Mouse (Mus musculus) thymus, adult 2 months (tissue): ENCODE data around the gene Spsb2. TPM values are rescaled to one million over a fixed set of nuclear protein-coding genes. Genes with fewer than 3 reads are reported as not detected.
A peak's percentile ranks its signal among the peaks of the same experiment; 100 is the strongest.

Experiments used
- DNase-seq: peaks from one replicate; pipeline ENCODE4 v3.0.0; 2021
- H3K27ac ChIP-seq: fragments of 200-500 bp; 2 replicates; pipeline ENCODE4 v1.5.1; 2012; ENCODE audit warnings: low read length, control low read depth; ENCODE audit not compliant: control insufficient read depth, insufficient read depth
- H3K27me3 ChIP-seq: fragments of 200-500 bp; 2 replicates; pipeline ENCODE4 v1.6.1; 2012; ENCODE audit warnings: mild to moderate bottlenecking, low read length, moderate library complexity, mixed read lengths; ENCODE audit not compliant: control insufficient read depth, insufficient read depth
- H3K36me3 ChIP-seq: fragments of 200-500 bp; 2 replicates; pipeline ENCODE4 v1.6.1; 2012; ENCODE audit warnings: mild to moderate bottlenecking, low read length, moderate library complexity; ENCODE audit not compliant: control insufficient read depth, insufficient read depth
- H3K4me1 ChIP-seq: fragments of 200-500 bp; replicated peaks from 2 replicates; pipeline ENCODE4 v1.6.1; 2012; ENCODE audit warnings: low read length; ENCODE audit not compliant: control insufficient read depth, insufficient read depth
- H3K4me3 ChIP-seq: fragments of 200-500 bp; 2 replicates; pipeline ENCODE4 v1.5.1; 2012; ENCODE audit warnings: mild to moderate bottlenecking, low read length, control low read depth, moderate library complexity; ENCODE audit not compliant: control insufficient read depth, insufficient read depth
- CTCF ChIP-seq: fragments of 200-500 bp; IDR thresholded peaks from 2 replicates; pipeline ENCODE4 v1.5.1; 2012; ENCODE audit warnings: mild to moderate bottlenecking, control low read depth, low read length, moderate library complexity, borderline replicate concordance; ENCODE audit not compliant: control insufficient read depth, poor library complexity, insufficient read depth; ENCODE audit errors: extremely low read depth
- POLR2A ChIP-seq: fragments of 200-500 bp; IDR thresholded peaks from 2 replicates; pipeline ENCODE4 v1.6.1; 2012; ENCODE audit warnings: mild to moderate bottlenecking, low read length, control low read depth, moderate library complexity; ENCODE audit not compliant: control insufficient read depth, poor library complexity, insufficient read depth; ENCODE audit errors: extremely low read depth
- WGBS: fragments of 180-500 bp; shearing (Covaris S2); methylation state at CpG from one replicate; pipeline ENCODE4 v1.1.7; 2018; 5-methylcytosine and 5-hydroxymethylcytosine counted together
- polyA plus RNA-seq: library from polyadenylated mRNA; depleted of rRNA; stranded (reverse); fragments of >200 nt; gene quantifications from 2 replicates; pipeline ENCODE4 v1.2.3, GENCODE M21; 2012; rRNA removed

Gene Spsb2
- polyA plus RNA-seq, 1 experiment: 8.1 TPM

DNA sequence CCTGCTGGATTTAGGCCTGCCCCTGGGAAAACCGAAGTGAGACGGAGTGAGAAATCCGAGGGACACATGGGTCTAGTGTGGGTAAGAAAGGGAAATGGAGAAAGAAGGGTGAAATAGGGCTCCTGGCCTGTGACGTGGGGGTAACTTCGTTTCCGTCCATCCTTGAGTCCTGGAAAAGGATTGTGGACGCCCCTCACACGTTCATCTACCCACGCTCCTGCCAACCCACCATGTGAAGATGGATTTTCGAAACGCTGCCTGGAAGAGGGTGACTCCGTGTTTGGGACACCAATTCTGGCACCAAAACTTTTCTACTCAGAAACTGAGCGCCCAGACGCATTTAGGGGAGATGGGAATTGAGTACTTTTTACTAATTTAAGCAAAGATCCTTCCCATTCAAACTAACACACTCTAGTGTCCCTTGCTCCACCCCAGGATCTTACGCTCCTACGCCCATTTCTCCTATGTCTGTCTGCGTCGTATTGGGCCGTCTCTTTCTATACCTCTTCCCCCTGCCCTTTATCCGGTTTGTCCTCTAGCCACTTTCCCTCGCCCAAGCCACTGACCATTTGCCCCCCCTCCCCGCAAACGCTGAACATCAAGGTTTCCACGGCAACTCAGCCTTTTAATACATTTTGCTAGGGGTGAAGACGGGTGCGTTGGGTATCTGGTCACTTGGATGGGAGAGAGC, 49.5 kb downstream of the Spsb2 start:
- no peaks in the 10 kb centered on the region for H3K27me3 ChIP-seq
- H3K4me1 ChIP-seq: peaks cover 56% of the 10 kb centered on the region
- DNase-seq: no peak
- 50% methylated on average over 26 of the region's 26 CpGs for WGBS
- TF ChIP-seq CTCF (no peak), POLR2A (no peak)
- H3K27ac ChIP-seq: no peak overlapping the region
- peak overlapping the region; percentile 51 for H3K4me3 ChIP-seq
- H3K36me3 ChIP-seq: no peaks in the 10 kb centered on the region

GRCm38 (mm10) chr6:124858561-124859318, 50.3 kb downstream of the Spsb2 start:
- DNase-seq: no peak
- Histone ChIP-seq H3K36me3 (no peaks in the 10 kb centered on the region), H3K27ac (no peak overlapping the region), H3K27me3 (no peaks in the 10 kb centered on the region), H3K4me3 (no peak overlapping the region), H3K4me1 (peaks cover 59% of the 10 kb centered on the region)
- 84% methylated on average over 26 of the region's 28 CpGs for WGBS
- no peak for TF ChIP-seq POLR2A
- no peak for TF ChIP-seq CTCF

- no peaks in the 10 kb centered on the region for H3K36me3 ChIP-seq
- TF ChIP-seq CTCF (peak; percentile 90), POLR2A (no peak)
- no peak overlapping the region for H3K27ac ChIP-seq
- DNase-seq: peak; percentile 90
- WGBS: 10% methylated on average over 12 of the region's 12 CpGs
- H3K27me3 ChIP-seq: no peaks in the 10 kb centered on the region
- H3K4me1 ChIP-seq: peaks cover 57% of the 10 kb centered on the region
- no peak overlapping the region for H3K4me3 ChIP-seq
Measured at GRCm38 (mm10) chr6:124859725-124860124, 51.3 kb downstream of the Spsb2 start.

Other genes with a start within 250 kb of the Spsb2 start
- not detected in 2 replicates for gene C1rb, start 238.4 kb upstream of the Spsb2 start, polyA plus RNA-seq
- 0.08 and 0.13 TPM in 2 replicates for gene C1s2, start 172.6 kb upstream of the Spsb2 start, polyA plus RNA-seq
- 173 and 184 TPM in 2 replicates for gene Lpcat3, start 145.6 kb upstream of the Spsb2 start, polyA plus RNA-seq
- 203 and 210 TPM in 2 replicates for gene Emg1, start 96.5 kb upstream of the Spsb2 start, polyA plus RNA-seq
- 150 and 171 TPM in 2 replicates for gene Phb2, start 96.3 kb upstream of the Spsb2 start, polyA plus RNA-seq
- gene Ptpn6, start 69.9 kb upstream of the Spsb2 start, polyA plus RNA-seq: 210 and 212 TPM in 2 replicates
- 265 and 352 TPM in 2 replicates for gene Grcc10, start 67.3 kb upstream of the Spsb2 start, polyA plus RNA-seq
- not detected in 2 replicates for gene Gm45234, start 52.6 kb upstream of the Spsb2 start, polyA plus RNA-seq
- gene Atn1, start 52.1 kb upstream of the Spsb2 start, polyA plus RNA-seq: 48.3 and 51.6 TPM in 2 replicates
- 10.2 and 12.9 TPM in 2 replicates for gene Eno2, start 39.0 kb upstream of the Spsb2 start, polyA plus RNA-seq
- gene Lrrc23, start 28.9 kb upstream of the Spsb2 start, polyA plus RNA-seq: 4.0 and 5.5 TPM in 2 replicates
- 171 and 181 TPM in 2 replicates for gene Tpi1, start 5.6 kb downstream of the Spsb2 start, polyA plus RNA-seq
- 118 and 121 TPM in 2 replicates for gene Usp5, start 20.8 kb downstream of the Spsb2 start, polyA plus RNA-seq
- 202 and 248 TPM in 2 replicates for gene Cdca3, start 20.9 kb downstream of the Spsb2 start, polyA plus RNA-seq
- 2.8 and 4.0 TPM in 2 replicates for gene Gnb3, start 31.6 kb downstream of the Spsb2 start, polyA plus RNA-seq
- 20.1 and 26.8 TPM in 2 replicates for gene P3h3, start 49.1 kb downstream of the Spsb2 start, polyA plus RNA-seq
- gene Gpr162, start 55.3 kb downstream of the Spsb2 start, polyA plus RNA-seq: 136 and 138 TPM in 2 replicates
- gene Cd4, start 79.6 kb downstream of the Spsb2 start, polyA plus RNA-seq: 549 and 565 TPM in 2 replicates
- gene Lag3, start 103.0 kb downstream of the Spsb2 start, polyA plus RNA-seq: 27.7 and 30.1 TPM in 2 replicates
- gene Ptms, start 111.4 kb downstream of the Spsb2 start, polyA plus RNA-seq: 1,595 and 1,797 TPM in 2 replicates
- 404 and 428 TPM in 2 replicates for gene Mlf2, start 122.7 kb downstream of the Spsb2 start, polyA plus RNA-seq
- 168 and 199 TPM in 2 replicates for gene Cops7a, start 156.9 kb downstream of the Spsb2 start, polyA plus RNA-seq
- gene Pianp, start 188.0 kb downstream of the Spsb2 start, polyA plus RNA-seq: 5.1 and 5.5 TPM in 2 replicates
- gene Zfp384, start 200.5 kb downstream of the Spsb2 start, polyA plus RNA-seq: 117 and 126 TPM in 2 replicates
- gene Ing4, start 231.1 kb downstream of the Spsb2 start, polyA plus RNA-seq: 96.8 and 99.4 TPM in 2 replicates
- 70.8 and 89.5 TPM in 2 replicates for gene Acrbp, start 241.0 kb downstream of the Spsb2 start, polyA plus RNA-seq